Mouse (Mus musculus) forebrain, postnatal 0 days (tissue): ENCODE data around the gene Gm10160. TPM values are rescaled to one million over a fixed set of nuclear protein-coding genes. Genes with fewer than 3 reads are reported as not detected.

Experiments
- ATAC-seq: fragments of 200-750 bp; cut with Nextera tagmentation; 2 replicates; pipeline ENCODE4 v1.8.0; 2017; ENCODE audit warnings: mild to moderate bottlenecking, moderate library complexity
- DNase-seq: peaks from one replicate; pipeline ENCODE4 v3.0.0-alpha.2; 2015
- H3K27ac ChIP-seq: fragments of 300-500 bp; sonication (generic); 2 replicates; pipeline ENCODE4 v1.5.1; 2014; ENCODE audit warnings: low read depth, mild to moderate bottlenecking, antibody characterized with exemption, low read length, moderate library complexity, mixed read lengths
- H3K27me3 ChIP-seq: fragments of 300-500 bp; sonication (generic); 2 replicates; pipeline ENCODE4 v1.6.1; 2014; ENCODE audit warnings: mild to moderate bottlenecking, low read length, mixed read lengths; ENCODE audit not compliant: insufficient read depth
- H3K36me3 ChIP-seq: fragments of 300-500 bp; sonication (generic); 2 replicates; pipeline ENCODE4 v1.6.1; 2014; ENCODE audit warnings: mild to moderate bottlenecking, moderate library complexity; ENCODE audit not compliant: insufficient read depth
- H3K4me1 ChIP-seq: fragments of 300-500 bp; sonication (generic); 2 replicates; pipeline ENCODE4 v1.6.1; 2014; ENCODE audit warnings: antibody characterized with exemption; ENCODE audit not compliant: insufficient read depth
- H3K4me2 ChIP-seq: fragments of 300-500 bp; sonication (generic); 2 replicates; pipeline ENCODE4 v1.6.1; 2014; ENCODE audit warnings: low read depth, mild to moderate bottlenecking, moderate library complexity
- H3K4me3 ChIP-seq: fragments of 300-500 bp; sonication (generic); 2 replicates; pipeline ENCODE4 v1.5.1; 2014; ENCODE audit warnings: low read depth, low read length, mixed read lengths
- H3K9ac ChIP-seq: fragments of 300-500 bp; sonication (generic); 2 replicates; pipeline ENCODE4 v1.6.1; 2014; ENCODE audit warnings: mild to moderate bottlenecking
- H3K9me3 ChIP-seq: fragments of 300-500 bp; sonication (generic); 2 replicates; pipeline ENCODE4 v1.6.1; 2016; ENCODE audit warnings: low read length
- CTCF ChIP-seq: sonication (generic); IDR thresholded peaks from 2 replicates; pipeline ENCODE4 v1.5.1; 2016; ENCODE audit warnings: antibody characterized with exemption, control low read depth, low read depth
- WGBS: fragments of 180-500 bp; shearing (Covaris S2); extraction: QIAGEN DNeasy Blood & Tissue Kit; methylation state at CpG from one replicate; pipeline ENCODE4 v1.1.7; 2014; 5-methylcytosine and 5-hydroxymethylcytosine counted together
- polyA plus RNA-seq: library from polyadenylated mRNA; unstranded; fragments of >200 nt; fragmentation: Nextera tagmentation; extraction: Ambion mirVana; gene quantifications from 2 replicates; pipeline ENCODE4 v1.2.1, GENCODE M21; 2015
- total RNA-seq: library from RNA; depleted of rRNA; stranded (reverse); fragments of >200 nt; gene quantifications from 2 replicates; pipeline ENCODE4 v1.2.3, GENCODE M21; 2014

Gm10160 gene
- total and polyA plus RNA-seq, 2 experiments from 2014 or later, result not detected

GRCm38 (mm10) chr7:81849214-81849613 is 6.4 kb downstream of the Gm10160 start:
- Histone ChIP-seq H3K9ac (no peak overlapping the region), H3K36me3 (no peaks in the 10 kb centered on the region), H3K4me3 (no peak overlapping the region), H3K4me1 (no peaks in the 10 kb centered on the region), H3K9me3 (no peaks in the 10 kb centered on the region), H3K27me3 (no peaks in the 10 kb centered on the region), H3K4me2 (no peak overlapping the region), H3K27ac (no peak overlapping the region)
- TF ChIP-seq CTCF, result no peak
- DNase-seq, result no peak
- no peak for ATAC-seq
- WGBS, result 94% methylated on average over 5 of the region's 5 CpGs

- 11% methylated on average over 4 of the region's 4 CpGs for WGBS
- H3K27me3 ChIP-seq, result no peaks in the 10 kb centered on the region
- no peaks in the 10 kb centered on the region for H3K4me1 ChIP-seq
- TF ChIP-seq CTCF, result no peak
- H3K36me3 ChIP-seq, result no peaks in the 10 kb centered on the region
- no peak overlapping the region for H3K9ac ChIP-seq
- no peaks in the 10 kb centered on the region for H3K9me3 ChIP-seq
- ATAC-seq, result no peak
- no peak overlapping the region for H3K4me2 ChIP-seq
- DNase-seq, result no peak
- no peak overlapping the region for H3K4me3 ChIP-seq
- H3K27ac ChIP-seq, result no peak overlapping the region
Measured at GRCm38 (mm10) chr7:81847777-81848176, 7.8 kb downstream of the Gm10160 start.

- Histone ChIP-seq H3K27ac (no peak overlapping the region), H3K4me2 (no peak overlapping the region), H3K27me3 (no peaks in the 10 kb centered on the region), H3K9ac (no peak overlapping the region), H3K36me3 (no peaks in the 10 kb centered on the region), H3K4me1 (no peaks in the 10 kb centered on the region), H3K9me3 (no peaks in the 10 kb centered on the region), H3K4me3 (no peak overlapping the region)
- TF ChIP-seq CTCF, result no peak
- DNase-seq, result no peak
- WGBS, result 32% methylated on average over 8 of the region's 8 CpGs
- ATAC-seq, result peak; percentile 45; the same call in 1 of the 2 replicates
Measured at GRCm38 (mm10) chr7:81847010-81847409, 8.6 kb downstream of the Gm10160 start.

- Histone ChIP-seq H3K9me3 (no peaks in the 10 kb centered on the region), H3K4me3 (no peak overlapping the region), H3K4me2 (no peak overlapping the region), H3K36me3 (no peaks in the 10 kb centered on the region), H3K27ac (no peak overlapping the region), H3K27me3 (no peaks in the 10 kb centered on the region), H3K4me1 (peaks cover 5% of the 10 kb centered on the region; the same call in 1 of the 2 replicates), H3K9ac (no peak overlapping the region)
- ATAC-seq (no peak), DNase-seq (no peak)
- no peak for TF ChIP-seq CTCF
- WGBS, result 94% methylated on average over 8 of the region's 8 CpGs
Measured at GRCm38 (mm10) chr7:81846008-81846407, 9.6 kb downstream of the Gm10160 start.

GRCm38 (mm10) chr7:81845313-81845712 is 10.3 kb downstream of the Gm10160 start:
- Histone ChIP-seq H3K4me3 (no peak overlapping the region), H3K27me3 (no peaks in the 10 kb centered on the region), H3K27ac (no peak overlapping the region), H3K36me3 (no peaks in the 10 kb centered on the region), H3K4me2 (no peak overlapping the region), H3K9ac (no peak overlapping the region), H3K9me3 (no peaks in the 10 kb centered on the region), H3K4me1 (peaks cover 7% of the 10 kb centered on the region; the same call in 1 of the 2 replicates)
- no peak for DNase-seq
- no peak for TF ChIP-seq CTCF
- WGBS, result 88% methylated on average over 3 of the region's 3 CpGs
- no peak for ATAC-seq

- H3K4me1 ChIP-seq, result peaks cover 7% of the 10 kb centered on the region; the same call in 1 of the 2 replicates
- no peaks in the 10 kb centered on the region for H3K9me3 ChIP-seq
- no peak for TF ChIP-seq CTCF
- DNase-seq (no peak), ATAC-seq (no peak)
- no peaks in the 10 kb centered on the region for H3K27me3 ChIP-seq
- 89% methylated on average over 11 of the region's 11 CpGs for WGBS
- no peak overlapping the region for H3K27ac ChIP-seq
- H3K9ac ChIP-seq, result no peak overlapping the region
- H3K4me2 ChIP-seq, result no peak overlapping the region
- H3K4me3 ChIP-seq, result no peak overlapping the region
- no peaks in the 10 kb centered on the region for H3K36me3 ChIP-seq
Measured at GRCm38 (mm10) chr7:81844801-81845200, 10.8 kb downstream of the Gm10160 start.

GRCm38 (mm10) chr7:81843903-81844302 is 11.7 kb downstream of the Gm10160 start:
- Histone ChIP-seq H3K4me1 (peaks cover 7% of the 10 kb centered on the region; the same call in 1 of the 2 replicates), H3K36me3 (no peaks in the 10 kb centered on the region), H3K9me3 (no peaks in the 10 kb centered on the region), H3K4me2 (no peak overlapping the region), H3K9ac (no peak overlapping the region), H3K27me3 (no peaks in the 10 kb centered on the region), H3K27ac (no peak overlapping the region), H3K4me3 (no peak overlapping the region)
- TF ChIP-seq CTCF, result no peak
- 63% methylated on average over 8 of the region's 8 CpGs for WGBS
- DNase-seq (no peak), ATAC-seq (no peak)
